Mouse (Mus musculus) spleen, postnatal 4 days (tissue): Measurements from ENCODE around the gene Gnb5.

Experiments used
- DNase-seq, 2 experiments: peaks; one replicate each; pipeline ENCODE4 v3.0.0; 2022; ENCODE audit warnings: low spot score in 2 of 2

The Gnb5 gene

DNA sequence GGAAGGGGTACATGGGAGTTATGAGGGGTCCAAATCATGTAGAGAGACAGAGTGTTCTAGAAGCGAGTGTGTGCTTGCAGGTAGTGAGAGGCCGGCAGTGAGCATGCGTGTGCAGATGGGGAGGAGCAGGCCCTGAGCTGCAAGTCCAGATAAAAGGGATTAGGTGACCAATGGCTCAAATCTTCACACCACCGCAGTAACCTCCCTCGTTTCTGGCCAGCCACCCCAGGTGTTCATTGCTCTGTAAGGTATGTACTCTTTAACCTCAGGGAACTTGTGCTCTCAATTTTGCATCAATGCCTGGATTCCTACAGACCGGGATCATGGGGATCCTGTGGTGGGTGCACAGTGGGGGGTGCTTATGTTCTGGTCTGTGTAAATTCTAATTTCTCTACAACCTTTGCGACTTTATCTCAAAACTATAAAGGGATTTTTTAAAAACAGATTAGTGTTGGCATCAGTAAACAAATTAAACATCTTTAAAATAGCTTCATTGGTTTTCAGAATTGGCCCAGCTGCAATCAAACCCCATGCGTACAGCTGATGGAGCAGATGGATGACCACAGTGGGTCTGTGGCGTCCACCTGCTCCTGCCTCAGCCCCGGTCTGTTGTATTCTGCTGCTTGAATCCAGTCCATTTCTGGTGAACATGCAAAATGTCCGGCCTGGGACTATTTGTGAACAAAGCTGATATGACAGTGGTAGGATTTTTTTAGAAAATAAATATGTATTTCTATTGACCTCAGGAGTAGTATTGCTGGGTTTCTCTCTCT lies at the start of gene Gnb5:
Gnb5 (plus strand) TSS at position 163 of the 773 bp plus-strand sequence.
- no peak for DNase-seq

DNA sequence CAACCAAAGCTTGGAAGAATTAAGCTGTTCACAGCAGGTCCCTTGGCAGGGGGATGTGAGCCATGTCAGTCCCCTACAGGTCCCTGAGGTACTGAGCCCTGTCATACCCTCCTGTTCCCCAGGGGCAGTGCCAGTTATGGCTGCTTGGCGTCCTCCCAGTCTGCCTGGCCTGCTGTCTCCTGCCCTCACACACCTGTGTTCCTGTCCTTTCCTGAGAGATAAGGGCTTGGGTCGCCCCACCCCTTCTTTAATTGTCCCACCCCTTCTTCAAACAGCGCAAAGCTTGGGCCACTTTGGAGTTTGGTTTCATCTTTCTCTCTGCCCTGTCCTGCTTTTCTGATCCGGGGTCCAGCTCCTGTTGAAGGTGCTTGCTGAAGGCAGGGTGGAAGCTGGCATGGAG lies 47.3 kb upstream of the Gnb5 start:
- DNase-seq, result no peak

DNA sequence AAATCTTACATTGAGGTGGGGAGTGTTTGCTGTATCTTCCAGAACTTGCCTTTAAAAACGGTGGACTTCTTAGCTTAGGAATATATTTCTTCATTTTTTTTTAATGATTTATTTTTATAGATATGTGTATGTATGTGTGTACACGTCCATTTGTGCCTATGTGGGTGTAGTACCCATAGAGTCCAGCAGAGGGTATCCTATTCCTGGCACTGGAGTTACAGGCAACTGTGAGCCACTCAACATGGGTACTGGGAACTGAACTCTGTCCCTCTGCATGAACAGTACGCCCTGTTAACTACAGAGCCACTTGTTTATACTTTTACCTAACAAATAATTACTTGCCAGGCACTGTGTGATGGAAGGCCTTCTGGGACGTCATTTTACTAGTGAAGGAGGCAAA lies 46.4 kb upstream of the Gnb5 start:
- DNase-seq, result no peak

DNA sequence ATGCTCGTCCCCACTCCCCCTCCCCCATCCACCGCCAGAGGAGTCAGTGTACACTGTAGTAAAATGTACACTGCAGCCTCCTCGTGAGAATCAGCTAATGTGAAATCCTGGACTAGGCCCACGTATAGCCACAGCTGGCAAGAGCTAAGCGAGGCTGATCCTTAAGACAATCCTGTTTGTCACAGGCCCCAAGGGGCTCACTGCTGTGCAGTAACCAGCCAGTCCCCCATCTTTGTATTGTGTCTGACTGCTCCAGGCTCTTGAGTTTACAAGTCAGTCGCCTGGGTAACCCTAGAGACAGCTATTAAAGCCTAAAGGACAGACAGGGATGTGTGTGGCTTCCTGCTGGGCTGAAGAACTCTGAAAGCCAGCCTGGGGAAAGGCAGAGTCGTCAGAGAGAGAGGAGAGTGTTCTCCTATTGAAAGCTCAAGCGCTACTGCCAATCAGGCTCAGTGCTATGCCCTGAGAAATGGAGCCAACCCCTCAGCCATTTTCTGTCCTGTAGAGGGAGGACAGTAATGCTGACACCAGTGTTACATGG lies 44.7 kb upstream of the Gnb5 start:
- DNase-seq, result no peak

DNA sequence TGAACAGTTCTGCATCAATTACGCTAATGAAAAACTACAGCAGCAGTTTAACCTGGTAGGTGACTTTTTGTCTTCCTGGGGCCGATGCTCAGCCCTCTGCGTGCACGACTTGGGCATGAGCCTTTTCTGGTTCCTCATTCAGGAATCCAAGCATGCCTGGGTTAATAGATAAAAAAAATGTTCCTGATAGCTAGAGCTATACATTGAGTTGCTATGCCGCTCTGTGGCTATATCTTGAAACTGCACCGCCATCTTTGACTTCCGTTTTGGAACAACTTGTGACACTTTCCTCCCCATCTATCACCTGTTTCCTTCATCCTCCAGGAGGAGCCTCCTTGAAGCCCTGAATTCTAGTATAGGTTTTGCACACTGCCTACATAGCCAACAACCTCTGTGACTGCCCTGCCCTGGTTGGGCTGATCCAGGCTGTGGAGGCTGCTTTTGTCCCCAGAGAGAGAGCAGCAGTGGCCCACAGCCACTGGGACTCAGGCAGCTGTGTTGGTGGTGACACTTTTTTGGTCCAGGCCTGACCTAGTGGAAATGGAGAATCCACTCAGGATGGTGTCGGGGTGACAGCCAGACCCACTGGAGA lies 43.8 kb upstream of the Gnb5 start:
- no peak for DNase-seq

DNA sequence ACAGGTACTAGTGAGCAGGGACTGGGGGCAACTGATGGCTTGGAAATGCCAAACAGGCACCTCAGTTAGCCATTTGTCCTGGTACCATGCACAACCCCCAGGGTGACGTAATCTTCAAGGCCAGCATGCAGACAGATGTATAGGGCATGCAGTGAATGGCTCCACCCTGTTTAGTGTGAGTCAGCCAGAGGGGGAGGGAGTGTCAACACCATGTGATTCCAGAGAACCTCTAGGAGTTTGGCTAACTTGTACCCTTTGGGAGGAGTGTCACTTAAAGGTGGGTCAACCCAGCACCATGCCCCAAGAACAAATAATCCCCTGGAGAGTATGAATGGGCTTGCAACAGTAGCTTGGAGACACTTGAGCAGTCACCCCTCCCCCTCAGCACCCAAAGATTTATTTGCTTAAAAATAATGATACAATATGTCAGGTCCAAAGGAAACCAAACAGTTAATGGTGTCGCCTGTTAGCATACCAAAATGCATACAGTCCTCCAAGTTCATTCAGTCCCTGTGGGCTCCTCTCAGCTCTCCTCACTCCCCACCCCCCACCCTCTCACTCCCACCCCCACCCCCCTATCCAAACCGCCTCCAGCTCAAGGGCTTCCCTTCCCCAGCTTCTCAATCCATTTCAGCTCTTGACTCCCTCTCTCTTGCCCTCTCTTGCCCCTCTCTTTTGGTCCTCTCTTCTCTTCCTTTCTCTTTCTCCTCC lies 41.9 kb upstream of the Gnb5 start:
- DNase-seq, result no peak

DNA sequence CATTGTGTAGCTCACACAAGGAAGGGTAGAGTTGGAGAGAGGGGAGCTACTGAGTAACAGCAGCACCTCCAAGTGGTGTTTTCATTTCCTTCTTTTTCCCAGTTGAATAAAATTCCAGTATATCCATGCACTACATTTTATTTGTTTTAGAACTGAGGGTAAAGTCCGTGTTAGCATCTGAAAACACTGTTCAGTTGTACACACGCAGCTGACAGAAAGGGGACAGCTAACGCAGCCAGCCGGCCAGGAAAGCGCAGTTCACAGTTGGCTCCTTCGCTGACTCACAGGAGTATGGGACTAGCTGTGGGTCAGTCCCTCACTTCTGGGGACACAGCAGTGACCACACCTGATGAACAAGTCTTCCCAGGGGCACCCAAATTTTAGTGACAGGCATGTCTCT lies 38.9 kb upstream of the Gnb5 start:
- DNase-seq, result no peak

DNA sequence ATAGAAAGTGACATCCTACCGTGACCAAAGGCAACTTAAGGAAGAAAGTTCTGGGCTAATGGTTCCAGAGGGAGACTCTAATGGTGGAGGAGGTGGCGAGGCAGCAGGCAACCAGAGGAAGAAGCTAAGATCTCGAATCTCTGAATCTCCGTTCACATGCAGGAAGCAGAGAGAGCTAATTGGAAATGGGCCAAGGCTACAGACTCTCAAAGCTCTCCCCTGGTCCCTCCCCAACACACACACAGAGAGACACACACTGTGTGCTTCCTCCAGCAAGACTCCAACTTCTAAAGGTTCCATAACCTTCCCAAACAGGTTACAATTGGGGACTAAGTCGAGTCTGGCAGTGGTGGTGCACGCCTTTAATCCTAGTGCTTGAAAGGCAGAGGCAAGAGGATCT lies 35.7 kb upstream of the Gnb5 start:
- DNase-seq, result no peak

DNA sequence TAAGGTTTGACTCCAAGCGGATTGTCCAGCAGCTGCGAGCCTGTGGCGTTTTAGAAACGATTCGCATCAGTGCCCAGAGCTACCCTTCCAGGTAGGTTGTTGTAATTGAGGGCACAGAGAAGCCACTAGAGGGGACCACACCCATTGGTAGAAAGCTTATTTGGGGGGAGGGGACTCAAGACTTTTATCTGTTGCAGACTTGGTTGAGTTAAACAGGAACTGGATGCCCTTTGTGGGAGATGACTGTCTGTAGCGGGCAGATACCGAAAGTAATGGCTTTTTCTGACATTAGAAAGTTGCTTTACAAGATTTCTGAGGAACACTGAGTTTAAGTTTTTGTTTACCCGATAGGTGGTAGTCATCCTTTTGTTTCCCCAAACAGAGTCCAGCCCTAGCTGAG lies 34.5 kb upstream of the Gnb5 start:
- no peak for DNase-seq

DNA sequence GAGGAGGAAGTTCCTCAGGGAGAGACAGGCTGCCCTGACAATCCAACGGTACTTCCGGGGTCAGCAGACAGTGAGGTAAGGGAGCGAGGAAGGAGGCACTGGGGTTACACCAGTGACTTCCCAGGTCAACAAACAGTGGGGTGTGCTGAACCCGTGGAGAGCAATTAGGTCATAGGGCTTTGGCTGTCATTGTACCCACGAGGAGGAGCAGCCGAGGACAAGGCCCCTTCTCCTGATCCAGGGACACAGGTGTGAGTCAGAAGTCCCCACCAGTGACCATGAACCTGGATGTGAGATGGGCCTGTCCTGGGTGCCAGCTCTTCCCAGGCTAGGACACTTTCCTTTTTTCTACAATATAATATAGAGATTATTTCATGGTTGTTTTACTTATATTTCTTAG lies 32.4 kb upstream of the Gnb5 start:
- no peak for DNase-seq

DNA sequence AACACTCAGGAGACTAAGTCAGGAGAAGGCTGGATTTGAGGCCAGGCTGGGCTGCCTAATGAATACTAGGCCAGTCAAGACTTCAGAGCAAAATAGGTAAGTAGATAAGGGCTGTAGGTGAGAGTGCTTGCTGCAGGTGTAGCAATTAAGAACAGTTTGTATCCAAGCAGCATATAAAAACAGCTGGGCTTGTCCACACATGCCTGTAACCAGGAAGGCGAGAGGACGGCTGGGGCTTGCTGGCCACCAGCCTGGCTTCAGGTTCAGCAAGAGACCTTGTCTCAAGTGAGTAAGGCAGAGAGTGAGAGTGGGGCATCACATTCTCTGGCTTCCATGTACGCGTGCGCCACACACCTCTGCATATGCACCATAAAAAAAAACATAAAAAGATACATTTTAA lies 31.6 kb upstream of the Gnb5 start:
- DNase-seq, result no peak

DNA sequence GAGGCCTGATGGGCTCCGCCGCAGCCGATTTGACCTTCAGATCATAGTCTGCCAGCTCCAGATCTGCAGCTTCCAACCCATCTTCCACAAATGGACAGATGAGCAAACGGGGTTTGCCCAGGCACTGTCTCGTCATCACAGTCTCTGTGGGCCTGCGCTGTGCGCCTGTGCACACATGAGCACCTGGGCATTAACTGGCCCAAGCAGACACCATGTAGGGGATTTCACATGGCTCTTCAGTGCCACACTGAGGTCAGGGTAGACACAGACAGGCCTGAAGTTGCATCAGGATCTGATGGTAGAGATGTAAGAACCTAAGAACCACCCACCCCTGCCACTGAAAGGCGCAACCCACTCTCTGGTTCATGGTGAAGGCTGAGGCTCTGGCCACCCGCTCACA lies 31.0 kb upstream of the Gnb5 start:
- no peak for DNase-seq

DNA sequence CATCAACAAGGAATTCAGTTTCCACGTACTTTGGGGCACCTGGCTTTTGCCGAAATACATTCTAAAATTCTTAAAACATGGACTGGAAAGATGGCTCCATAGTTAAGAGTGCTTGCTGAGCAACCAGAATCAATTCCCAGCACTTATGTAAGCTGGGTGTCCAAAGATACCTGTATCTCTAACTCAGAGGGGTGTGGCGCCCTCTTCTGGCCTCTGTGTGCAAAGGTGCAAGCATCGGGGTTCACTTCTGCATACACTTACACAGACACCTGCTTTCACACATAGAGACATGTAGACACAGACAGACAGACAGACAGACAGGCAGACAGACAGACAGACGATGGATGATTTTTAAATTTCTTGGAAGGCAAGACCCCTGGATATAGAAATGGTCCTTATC lies 25.3 kb upstream of the Gnb5 start:
- DNase-seq, result peak; percentile 35 to 74

DNA sequence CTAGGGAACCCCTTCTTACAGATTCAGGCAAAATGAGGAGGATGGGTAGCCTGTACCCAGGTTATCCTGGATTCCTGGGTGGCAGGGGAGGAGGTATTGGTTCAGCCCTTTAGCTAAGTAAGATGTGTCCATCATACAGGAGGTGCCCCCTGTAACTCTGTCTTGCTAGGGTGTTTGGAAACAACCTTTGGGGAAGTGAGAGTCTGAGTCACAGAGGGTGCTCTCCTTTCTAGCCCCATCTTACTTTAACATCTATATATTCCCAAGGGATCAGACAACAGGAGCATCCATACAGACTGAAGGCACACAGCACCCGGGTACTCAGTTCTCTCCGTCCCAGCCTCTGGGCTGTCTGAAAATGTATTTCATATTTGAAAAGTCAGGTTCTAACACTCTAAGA lies 23.9 kb upstream of the Gnb5 start:
- DNase-seq, result no peak

DNA sequence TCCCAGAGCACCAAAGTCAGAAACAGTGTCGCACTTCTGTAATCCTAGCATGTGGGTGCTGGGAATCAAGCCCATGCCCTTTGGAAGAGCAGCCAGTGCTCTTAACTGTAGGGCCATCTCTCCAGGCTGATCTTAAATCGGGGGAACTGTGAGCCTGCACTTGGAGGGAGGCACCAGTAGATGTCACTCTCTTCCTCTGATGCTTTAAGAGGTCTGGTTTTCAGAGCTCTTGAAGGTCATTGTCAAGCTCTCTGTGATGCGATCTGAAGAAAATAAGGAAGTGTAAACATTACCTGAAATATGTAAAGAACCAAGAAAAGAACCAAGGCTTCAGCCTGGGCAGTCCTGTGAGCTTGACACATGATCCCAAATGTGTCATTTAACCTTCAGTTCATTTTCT lies 23.3 kb upstream of the Gnb5 start:
- DNase-seq, result no peak

DNA sequence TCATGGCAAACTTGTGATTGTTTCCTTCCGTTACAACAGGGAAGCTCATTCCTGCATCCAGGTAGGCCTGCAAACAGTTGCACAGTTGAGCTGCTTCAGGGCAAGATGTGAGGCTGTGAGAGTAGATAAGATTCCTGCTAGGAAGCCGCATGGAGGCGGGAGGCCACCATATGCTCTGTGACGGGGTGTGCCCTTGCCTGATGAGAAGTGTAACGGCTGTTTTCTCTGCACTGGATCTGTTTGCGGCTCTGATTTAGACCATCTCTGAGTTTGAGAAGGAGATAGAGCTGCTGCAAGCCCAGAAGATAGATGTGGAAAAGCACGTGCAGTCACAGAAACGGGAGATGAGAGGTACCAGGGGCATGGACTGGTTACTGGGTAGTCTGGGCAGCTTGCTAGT lies 22.5 kb upstream of the Gnb5 start:
- DNase-seq, result no peak

DNA sequence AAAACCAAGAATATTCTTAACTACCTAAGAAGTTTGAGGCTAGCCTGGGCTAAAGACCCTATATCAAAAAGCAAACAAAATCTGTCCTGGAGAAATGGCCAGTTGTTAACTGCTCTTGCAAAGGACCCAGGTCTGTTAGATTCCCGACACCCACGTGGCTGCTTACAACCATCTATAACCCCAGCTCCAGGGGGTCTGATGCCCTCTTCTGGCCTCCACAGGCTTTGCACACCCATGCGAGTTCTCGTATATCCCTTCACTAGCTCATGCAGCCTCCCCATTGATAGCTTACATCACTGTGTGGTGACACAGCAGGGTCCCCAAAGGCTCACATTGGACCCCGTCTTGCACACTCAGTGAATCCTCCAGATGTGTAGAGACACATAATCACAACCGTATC lies 20.7 kb upstream of the Gnb5 start:
- DNase-seq, result no peak

DNA sequence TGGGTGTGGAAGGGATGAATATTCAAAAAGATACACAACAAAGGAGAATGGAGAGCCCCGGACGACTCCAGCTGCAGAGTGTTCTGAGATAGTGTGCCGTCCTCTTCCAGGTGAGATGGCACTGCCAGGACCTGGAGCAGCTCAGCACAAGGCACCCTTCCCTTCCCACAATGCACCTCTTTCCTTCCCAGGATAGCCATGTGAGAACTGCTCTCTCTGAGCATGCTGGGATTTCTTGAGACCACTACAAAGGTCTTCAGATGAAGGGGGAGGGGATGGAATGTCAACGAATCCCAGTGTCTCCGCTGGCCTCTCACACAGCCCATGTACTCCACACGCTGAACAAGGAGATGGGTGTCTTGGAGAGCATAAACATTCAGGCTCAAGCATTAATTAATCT lies 18.5 kb upstream of the Gnb5 start:
- DNase-seq, result no peak

DNA sequence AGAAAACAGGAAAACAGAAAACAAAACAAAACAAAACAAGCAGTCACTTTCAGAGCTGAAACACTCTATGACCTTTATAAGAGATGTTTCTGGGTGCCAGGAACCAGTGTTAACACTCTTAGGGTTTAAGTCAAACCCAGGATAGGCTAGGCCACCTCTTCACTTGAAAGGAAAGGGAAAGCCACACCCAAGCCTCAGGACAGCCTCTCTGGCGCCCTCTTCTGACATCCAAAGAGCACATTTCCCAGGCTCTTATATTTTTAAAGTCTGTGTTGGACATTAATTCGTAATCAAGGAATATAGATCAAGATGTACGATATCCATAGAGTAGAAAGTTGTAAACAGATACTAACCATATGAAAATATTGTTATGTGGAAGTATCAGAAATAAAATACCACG lies 16.5 kb upstream of the Gnb5 start:
- no peak for DNase-seq

DNA sequence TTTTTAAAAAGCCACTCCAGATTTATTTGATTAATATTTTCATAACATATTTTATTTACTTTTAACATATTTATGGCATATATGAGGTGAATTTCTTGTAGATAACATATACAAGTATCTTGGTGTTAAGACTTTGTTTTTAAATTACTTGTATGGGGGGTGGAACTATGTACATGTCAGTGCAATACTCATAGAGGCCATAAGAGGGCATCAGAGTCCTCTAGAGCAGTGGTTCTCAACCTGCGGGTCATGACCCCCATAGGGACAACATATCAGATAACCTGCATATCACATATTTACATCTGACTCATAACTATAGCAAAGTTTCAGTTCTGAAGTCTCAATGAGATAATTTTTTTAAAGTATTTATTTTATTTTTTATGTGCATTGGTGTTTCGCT lies 6.7 kb upstream of the Gnb5 start:
- no peak for DNase-seq

DNA sequence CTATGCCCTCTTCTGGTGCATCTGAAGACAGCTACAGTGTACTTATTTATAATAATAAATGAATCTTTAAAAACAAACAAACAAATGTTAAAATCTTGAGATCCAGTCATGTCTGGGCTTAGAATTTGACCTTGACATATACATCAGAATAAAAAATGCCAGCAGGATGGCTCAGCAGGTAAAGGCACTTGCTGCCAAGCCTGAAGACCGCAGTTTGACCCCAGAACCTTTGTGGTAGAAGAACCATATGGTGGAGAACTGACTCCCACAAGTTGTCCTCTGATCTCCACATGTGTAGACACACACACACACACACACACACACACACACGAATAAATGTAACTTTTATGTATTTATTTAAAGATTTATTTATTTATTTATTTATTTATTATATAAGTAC lies 3.1 kb upstream of the Gnb5 start:
- DNase-seq, result no peak

DNA sequence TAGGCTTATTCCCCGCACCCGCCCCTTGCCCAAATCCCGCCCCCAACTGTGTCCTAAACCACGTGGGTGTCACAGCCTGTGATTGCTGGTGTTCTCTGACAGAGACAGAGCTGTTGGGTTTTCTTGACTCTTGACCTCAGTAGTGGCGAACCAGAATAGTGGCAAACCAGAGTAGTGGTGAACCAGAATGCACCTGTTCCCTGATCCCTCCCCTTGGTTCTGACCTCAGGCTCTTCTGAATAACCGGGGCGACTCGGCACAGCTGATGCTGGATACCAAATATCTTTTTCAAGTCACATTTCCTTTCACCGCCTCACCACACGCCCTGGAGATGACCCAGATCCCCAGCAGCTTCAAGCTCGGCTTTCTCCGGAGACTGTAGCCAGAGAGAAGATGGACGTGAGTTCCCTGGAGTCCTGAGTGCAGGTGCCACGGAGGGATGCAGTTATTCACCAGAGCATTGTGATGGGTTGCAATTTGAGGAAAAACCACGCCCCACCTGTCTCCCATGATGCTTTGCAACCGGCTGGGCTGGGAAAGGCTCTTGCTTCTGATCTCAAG lies 2.3 kb upstream of the Gnb5 start:
- no peak for DNase-seq

DNA sequence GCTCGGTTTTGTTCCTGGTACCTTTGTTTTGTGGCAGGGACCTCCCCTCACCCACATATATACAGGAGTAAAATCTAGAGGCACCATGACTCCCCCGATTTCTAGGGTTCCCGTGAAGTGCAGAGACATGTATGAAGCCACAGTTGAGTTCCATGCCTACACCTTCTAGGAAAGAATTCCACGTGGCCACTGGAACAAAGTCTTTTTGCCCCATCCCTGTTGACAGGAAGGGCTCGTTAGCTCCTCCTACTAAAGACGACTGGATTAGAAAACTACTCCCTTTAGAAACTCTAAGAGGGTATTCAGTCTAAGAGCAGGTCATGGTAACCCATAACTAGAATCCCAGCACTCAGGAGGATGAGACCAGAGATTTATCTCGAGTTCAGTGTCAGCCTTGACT lies 1.8 kb upstream of the Gnb5 start:
- DNase-seq, result no peak
